Mouse (Mus musculus) stomach, postnatal 0 days (tissue): Measurements from ENCODE around the gene 3110070M22Rik.

Source experiments
- CTCF ChIP-seq: IDR thresholded peaks from 2 replicates; pipeline ENCODE4 v1.5.1; 2016; ENCODE audit warnings: antibody characterized with exemption, low read depth, mild to moderate bottlenecking, moderate library complexity
- EP300 ChIP-seq: optimal IDR thresholded peaks from 2 replicates; pipeline ENCODE3; 2016; ENCODE audit warnings: antibody characterized with exemption

DNA sequence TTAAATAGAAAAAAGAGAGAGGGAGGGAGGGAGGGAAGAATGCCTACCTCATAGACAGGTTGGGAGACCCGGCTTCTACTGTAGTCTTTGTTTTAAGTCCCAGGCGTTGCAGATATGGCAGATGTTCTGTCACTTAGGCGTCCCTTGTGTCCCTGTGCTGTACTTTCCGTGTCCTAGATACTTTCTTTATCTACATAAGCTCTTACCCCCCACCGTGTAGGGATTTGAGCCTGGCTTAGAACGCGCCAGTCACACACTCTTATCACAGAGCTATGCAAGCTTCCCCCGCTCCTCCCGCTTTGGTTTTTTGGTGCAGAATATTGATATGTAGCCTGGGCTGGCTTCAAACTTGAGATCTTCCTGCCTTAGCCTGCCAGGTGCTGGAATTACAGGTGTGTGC, 11.6 kb downstream of the 3110070M22Rik start:
- TF ChIP-seq CTCF (no peak), EP300 (no peak)
